8 mouse cellular contexts compared by ENCODE assay signal in the genomic region with DNA sequence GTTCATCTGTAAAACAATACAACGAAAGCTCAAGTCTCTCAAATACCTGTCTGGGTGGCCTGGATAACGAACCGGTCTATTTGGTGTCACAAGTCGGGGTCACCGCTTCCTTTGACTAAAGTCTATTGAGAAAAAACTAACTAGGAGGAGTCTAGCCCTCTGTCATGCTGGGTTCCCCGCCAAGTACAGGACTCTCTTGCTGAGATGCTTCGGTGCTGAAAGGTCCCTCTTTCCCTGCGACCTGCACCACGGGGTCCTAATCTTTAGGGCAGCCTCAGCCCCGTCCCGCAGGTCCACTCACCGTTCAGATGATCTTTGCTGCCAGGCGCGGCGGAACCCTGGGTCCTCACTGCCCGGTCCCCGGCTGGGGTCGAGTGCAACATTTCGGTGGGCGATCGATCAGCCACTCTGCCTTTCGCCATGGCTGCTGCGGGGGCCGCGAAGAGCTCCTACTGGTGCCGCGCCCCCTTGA. TPM values are rescaled to one million over a fixed set of nuclear protein-coding genes. Genes with fewer than 3 reads are reported as not detected.
DNase-seq lines count a peak whose midpoint lies in the region; ATAC-seq and TF ChIP-seq lines count a peak whose summit lies in the region.

No protein-coding gene starts in this region.

- no peak for DNase-seq in lung, postnatal 4 days
- peak; percentile 38 for DNase-seq in adipocyte (ENCODE audit: low spot score)
- DNase-seq in liver, embryonic 14.5 days (ENCODE audit: low read depth in 3 of 3, low spot score in 3 of 3), result no peak
- DNase-seq in spleen, postnatal 4 days (ENCODE audit: low spot score in 2 of 2), result no peak
- no peak for DNase-seq in thymus, postnatal 25 days

- WGBS in lung, embryonic 15.5 days, result under 1% methylated on average over 27 of the region's 27 CpGs
- WGBS in forebrain, embryonic 13.5 days, result under 1% methylated on average over 27 of the region's 27 CpGs
- 0% methylated on average over 27 of the region's 27 CpGs for WGBS in liver, embryonic 14.5 days (ENCODE audit: insufficient replicate concordance)
- under 1% methylated on average over 27 of the region's 27 CpGs for WGBS in small intestine, adult 2 months

- peak; percentile 50 for ATAC-seq in lung, embryonic 15.5 days (ENCODE audit: borderline replicate concordance, extremely low read depth, low FRiP score, low TSS enrichment)
- no peak for ATAC-seq in forebrain, embryonic 13.5 days
- ATAC-seq in liver, embryonic 14.5 days (ENCODE audit: insufficient read depth), result peak; percentile 36

- H3K27ac ChIP-seq in lung, embryonic 15.5 days, result peak overlapping the region; percentile 41
- peak overlapping the region; percentile 81 for H3K27ac ChIP-seq in forebrain, embryonic 13.5 days
- peak overlapping the region; percentile 2 for H3K27ac ChIP-seq in liver, embryonic 14.5 days
- peak overlapping the region; percentile 66 for H3K27ac ChIP-seq in small intestine, adult 2 months (ENCODE audit: insufficient read depth, low read depth, low read length)

- H3K4me2 ChIP-seq in lung, embryonic 15.5 days, result peak overlapping the region; percentile 70
- H3K4me2 ChIP-seq in forebrain, embryonic 13.5 days, result peak overlapping the region; percentile 81
- H3K4me2 ChIP-seq in liver, embryonic 14.5 days (ENCODE audit: low read depth), result peak overlapping the region; percentile 67

- no peak for TF ChIP-seq EP300 in liver, embryonic 14.5 days (IDR thresholded peaks at IDR 0.05; ENCODE audit: low read depth)

- TF ChIP-seq POLR2A in small intestine, adult 2 months (IDR thresholded peaks at IDR 0.05; ENCODE audit: low read depth, low read length), result no peak

- peak overlapping the region; percentile 61 for H3K9ac ChIP-seq in lung, embryonic 15.5 days
- peak overlapping the region; percentile 79 for H3K9ac ChIP-seq in forebrain, embryonic 13.5 days
- peak overlapping the region; percentile 62 for H3K9ac ChIP-seq in liver, embryonic 14.5 days (replicated peaks)

- H3K27me3 ChIP-seq in lung, embryonic 15.5 days, result no peaks in the 10 kb centered on the region
- peaks cover 5% of the 10 kb centered on the region; the same call in 1 of the 2 replicates for H3K27me3 ChIP-seq in forebrain, embryonic 13.5 days
- no peaks in the 10 kb centered on the region for H3K27me3 ChIP-seq in liver, embryonic 14.5 days (ENCODE audit: control insufficient read depth, insufficient read depth, low read length)
- no peaks in the 10 kb centered on the region for H3K27me3 ChIP-seq in small intestine, adult 2 months (ENCODE audit: control insufficient read depth, insufficient read depth, low read length)

- H3K9me3 ChIP-seq in lung, embryonic 15.5 days, result no peaks in the 10 kb centered on the region
- no peaks in the 10 kb centered on the region for H3K9me3 ChIP-seq in forebrain, embryonic 13.5 days (replicated peaks)
- no peaks in the 10 kb centered on the region for H3K9me3 ChIP-seq in liver, embryonic 14.5 days (ENCODE audit: control insufficient read depth, low read length)

- no peak for TF ChIP-seq CTCF in liver, embryonic 14.5 days (IDR thresholded peaks at IDR 0.05; ENCODE audit: low read depth)
- no peak for TF ChIP-seq CTCF in small intestine, adult 2 months (IDR thresholded peaks at IDR 0.05; ENCODE audit: extremely low read depth, insufficient read length, insufficient replicate concordance, low read depth, low read length)

- peaks cover 20% of the 10 kb centered on the region for H3K36me3 ChIP-seq in lung, embryonic 15.5 days
- peaks cover 15% of the 10 kb centered on the region for H3K36me3 ChIP-seq in forebrain, embryonic 13.5 days (ENCODE audit: poor library complexity, severe bottlenecking)
- H3K36me3 ChIP-seq in liver, embryonic 14.5 days (replicated peaks; ENCODE audit: control insufficient read depth, insufficient read depth, low read depth), result peaks cover under 1% of the 10 kb centered on the region
- H3K36me3 ChIP-seq in small intestine, adult 2 months (ENCODE audit: control insufficient read depth, insufficient read depth, low read length), result peaks cover 11% of the 10 kb centered on the region

- 0 out of 2 replicates have a peak, but pooled peaks cover 12% of the 10 kb centered on the region for H3K4me1 ChIP-seq in lung, embryonic 15.5 days
- peaks cover 20% of the 10 kb centered on the region for H3K4me1 ChIP-seq in forebrain, embryonic 13.5 days
- H3K4me1 ChIP-seq in liver, embryonic 14.5 days (replicated peaks; ENCODE audit: control insufficient read depth in 2 of 2, insufficient read depth in 2 of 2, low read length in 1 of 2), result peaks cover 4 to 8% of the 10 kb centered on the region in 2 experiments; a peak in 3 of 4 replicates
- 0 out of 2 replicates have a peak, but pooled peaks cover 3% of the 10 kb centered on the region for H3K4me1 ChIP-seq in small intestine, adult 2 months (ENCODE audit: control insufficient read depth, insufficient read depth, insufficient read length, low read length)

- peak overlapping the region; percentile 60 for H3K4me3 ChIP-seq in lung, embryonic 15.5 days
- H3K4me3 ChIP-seq in forebrain, embryonic 13.5 days, result peak overlapping the region; percentile 68
- peak overlapping the region; percentile 55 to 72 for H3K4me3 ChIP-seq in liver, embryonic 14.5 days (ENCODE audit: insufficient read depth in 1 of 2, low read depth in 2 of 2, low read length in 2 of 2)
- H3K4me3 ChIP-seq in small intestine, adult 2 months (ENCODE audit: low read depth, low read length), result peak overlapping the region; percentile 74

RNA-seq across cellular contexts. Expression of a gene that starts 1.0 kb away (rescaled TPM):
- polyA plus RNA-seq in lung, embryonic 15.5 days (2015; fragmentation: Nextera tagmentation; extraction: Ambion mirVana), result 61.6 and 65.6 TPM in 2 replicates
- polyA plus RNA-seq in forebrain, embryonic 13.5 days (2015; fragmentation: Nextera tagmentation; extraction: Ambion mirVana), result 69.5 and 71.4 TPM in 2 replicates
- polyA plus RNA-seq in liver, embryonic 14.5 days (2012; rRNA removed), result 10.7 and 14.5 TPM in 2 replicates
- 30.0 and 32.9 TPM in 2 replicates for polyA plus RNA-seq in liver, embryonic 14.5 days (2014; fragmentation: Nextera tagmentation; extraction: Ambion mirVana)
- 19.8 and 39.7 TPM in 2 replicates for polyA plus RNA-seq in small intestine, adult 2 months (2012; rRNA removed)

RNA-seq across cellular contexts. Expression of a gene that starts 25.4 kb away (rescaled TPM):
- 35.4 and 38.4 TPM in 2 replicates for polyA plus RNA-seq in lung, embryonic 15.5 days (2015; fragmentation: Nextera tagmentation; extraction: Ambion mirVana)
- 47.9 and 49.3 TPM in 2 replicates for polyA plus RNA-seq in forebrain, embryonic 13.5 days (2015; fragmentation: Nextera tagmentation; extraction: Ambion mirVana)
- 11.5 and 13.8 TPM in 2 replicates for polyA plus RNA-seq in liver, embryonic 14.5 days (2012; rRNA removed)
- polyA plus RNA-seq in liver, embryonic 14.5 days (2014; fragmentation: Nextera tagmentation; extraction: Ambion mirVana), result 6.9 and 8.9 TPM in 2 replicates
- polyA plus RNA-seq in small intestine, adult 2 months (2012; rRNA removed), result 8.6 and 11.7 TPM in 2 replicates

RNA-seq across cellular contexts. Expression of a gene that starts 32.4 kb away (rescaled TPM):
- polyA plus RNA-seq in lung, embryonic 15.5 days (2015; fragmentation: Nextera tagmentation; extraction: Ambion mirVana), result 45.6 and 46.2 TPM in 2 replicates
- polyA plus RNA-seq in forebrain, embryonic 13.5 days (2015; fragmentation: Nextera tagmentation; extraction: Ambion mirVana), result 45.8 and 51.1 TPM in 2 replicates
- 13.6 and 22.2 TPM in 2 replicates for polyA plus RNA-seq in liver, embryonic 14.5 days (2012; rRNA removed)
- 9.1 and 10.2 TPM in 2 replicates for polyA plus RNA-seq in liver, embryonic 14.5 days (2014; fragmentation: Nextera tagmentation; extraction: Ambion mirVana)
- 3.1 and 11.0 TPM in 2 replicates for polyA plus RNA-seq in small intestine, adult 2 months (2012; rRNA removed)

Comparison
In these comparisons a context has a peak if more than half of its experiments do, and no peak if none do; other contexts are left out.
1. H3K27ac ChIP-seq: peak in every context shown above with its lines; median percentile 81 in forebrain, embryonic 13.5 days; 66 in small intestine, adult 2 months; 41 in lung, embryonic 15.5 days; 2 in liver, embryonic 14.5 days.